Mouse (Mus musculus) embryonic fibroblast, embryonic 13.5 days (primary cell): ENCODE data around the gene Gkap1. TPM values are rescaled to one million over a fixed set of nuclear protein-coding genes. Genes with fewer than 3 reads are reported as not detected.

Source experiments
- H3K27ac ChIP-seq: 2 replicates; pipeline ENCODE4 v1.5.1; 2012; ENCODE audit warnings: low read length, control low read depth, inconsistent platforms; ENCODE audit not compliant: insufficient read depth
- H3K4me1 ChIP-seq: 2 replicates; pipeline ENCODE4 v1.6.1; 2011; ENCODE audit warnings: low read length; ENCODE audit not compliant: control insufficient read depth, insufficient read depth
- H3K4me3 ChIP-seq: 2 replicates; pipeline ENCODE4 v1.5.1; 2011; ENCODE audit warnings: mild to moderate bottlenecking, control low read depth, low read length; ENCODE audit not compliant: insufficient read depth
- CTCF ChIP-seq: IDR thresholded peaks from 2 replicates; pipeline ENCODE4 v1.5.1; 2011; ENCODE audit warnings: mild to moderate bottlenecking, control low read depth, low read length, moderate library complexity, borderline replicate concordance; ENCODE audit not compliant: insufficient read depth
- POLR2A ChIP-seq: IDR thresholded peaks from 2 replicates; pipeline ENCODE4 v1.6.1; 2011; ENCODE audit warnings: low read depth, mild to moderate bottlenecking, control low read depth, low read length, moderate library complexity
- polyA plus RNA-seq: library from polyadenylated mRNA; stranded (reverse); fragments of >200 nt; gene quantifications from 2 replicates; pipeline ENCODE4 v1.2.4, GENCODE M21; 2011; ENCODE audit warnings: low read depth; ENCODE audit not compliant: missing spikeins, insufficient read length

Gene Gkap1
- polyA plus RNA-seq, 1 experiment = 33.9 TPM

GRCm38 (mm10) chr13:58192146-58192545, 83.4 kb downstream of the Gkap1 start:
- TF ChIP-seq POLR2A = no peak
- no peak for TF ChIP-seq CTCF
- Histone ChIP-seq H3K27ac (no peak overlapping the region), H3K4me1 (no peaks in the 10 kb centered on the region), H3K4me3 (no peak overlapping the region)

GRCm38 (mm10) chr13:58191516-58191915, 84.0 kb downstream of the Gkap1 start:
- no peaks in the 10 kb centered on the region for H3K4me1 ChIP-seq
- H3K27ac ChIP-seq = no peak overlapping the region
- no peak overlapping the region for H3K4me3 ChIP-seq
- TF ChIP-seq POLR2A (no peak), CTCF (no peak)

DNA sequence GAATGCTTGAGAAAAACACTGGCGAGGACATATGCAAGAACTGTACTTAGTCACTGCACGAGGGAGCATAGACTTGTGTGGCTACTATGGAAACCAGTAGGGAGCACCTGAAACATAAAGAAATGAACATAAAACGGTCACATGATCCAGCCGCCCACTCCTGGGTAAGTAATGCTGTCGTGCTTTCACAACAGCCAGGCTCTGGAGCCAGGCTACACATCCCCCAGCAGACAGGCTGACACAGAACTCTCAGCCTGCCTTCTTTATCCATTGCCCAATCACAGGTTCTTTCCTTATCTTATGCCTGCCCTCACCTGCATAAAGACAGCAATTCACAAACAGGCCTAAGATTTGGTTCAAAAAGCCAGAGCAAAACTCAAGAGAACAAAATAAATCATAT, 86.0 kb downstream of the Gkap1 start:
- TF ChIP-seq CTCF = no peak
- TF ChIP-seq POLR2A = no peak
- no peak overlapping the region for H3K27ac ChIP-seq
- no peaks in the 10 kb centered on the region for H3K4me1 ChIP-seq
- H3K4me3 ChIP-seq = no peak overlapping the region

DNA sequence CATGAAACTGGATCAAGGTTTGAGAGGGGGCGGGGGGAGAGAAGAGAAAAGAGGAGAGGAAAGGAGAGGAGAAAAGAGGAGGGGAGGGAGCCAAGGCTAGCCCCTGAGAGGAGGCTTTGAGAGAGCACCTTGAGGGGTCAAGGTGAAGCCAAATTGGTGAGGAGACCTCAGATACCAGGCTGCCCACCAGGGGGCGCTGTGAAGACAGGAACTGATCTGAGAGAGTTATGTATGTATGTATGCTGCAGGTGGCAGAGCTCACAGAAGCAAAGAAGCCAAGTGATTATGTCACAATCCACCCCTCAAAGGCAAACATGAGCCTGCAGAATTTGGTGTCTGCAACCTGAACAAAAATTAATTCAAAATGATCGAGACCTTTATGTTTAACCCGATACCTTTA, 87.1 kb downstream of the Gkap1 start:
- no peak overlapping the region for H3K27ac ChIP-seq
- no peak overlapping the region for H3K4me3 ChIP-seq
- peak; percentile 83 for TF ChIP-seq CTCF
- TF ChIP-seq POLR2A = no peak
- no peaks in the 10 kb centered on the region for H3K4me1 ChIP-seq

- no peak overlapping the region for H3K4me3 ChIP-seq
- H3K27ac ChIP-seq = no peak overlapping the region
- H3K4me1 ChIP-seq = no peaks in the 10 kb centered on the region
- TF ChIP-seq POLR2A = no peak
- no peak for TF ChIP-seq CTCF
Measured at GRCm38 (mm10) chr13:58187751-58188150, 87.7 kb downstream of the Gkap1 start.

DNA sequence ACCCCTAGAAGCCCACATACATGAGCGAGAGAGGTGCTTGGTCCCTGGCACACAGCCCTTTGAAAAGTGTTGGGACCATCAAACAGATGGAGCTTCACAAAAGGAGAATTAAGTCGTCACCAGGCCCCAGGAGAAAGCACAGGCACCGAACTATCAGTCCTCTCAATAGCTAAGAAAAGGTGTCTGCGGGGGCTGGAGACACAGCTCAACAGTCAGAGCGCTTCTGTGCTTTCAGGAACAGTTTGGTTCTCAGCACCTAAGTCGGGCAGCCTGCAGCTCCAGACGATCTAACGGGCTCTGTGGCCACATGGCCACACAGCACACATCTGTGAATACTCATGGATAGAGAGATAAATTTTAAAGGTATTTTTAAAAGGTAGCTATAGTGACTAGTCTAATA, 89.2 kb downstream of the Gkap1 start:
- no peak overlapping the region for H3K27ac ChIP-seq
- H3K4me3 ChIP-seq = no peak overlapping the region
- no peak for TF ChIP-seq POLR2A
- no peak for TF ChIP-seq CTCF
- H3K4me1 ChIP-seq = no peaks in the 10 kb centered on the region

DNA sequence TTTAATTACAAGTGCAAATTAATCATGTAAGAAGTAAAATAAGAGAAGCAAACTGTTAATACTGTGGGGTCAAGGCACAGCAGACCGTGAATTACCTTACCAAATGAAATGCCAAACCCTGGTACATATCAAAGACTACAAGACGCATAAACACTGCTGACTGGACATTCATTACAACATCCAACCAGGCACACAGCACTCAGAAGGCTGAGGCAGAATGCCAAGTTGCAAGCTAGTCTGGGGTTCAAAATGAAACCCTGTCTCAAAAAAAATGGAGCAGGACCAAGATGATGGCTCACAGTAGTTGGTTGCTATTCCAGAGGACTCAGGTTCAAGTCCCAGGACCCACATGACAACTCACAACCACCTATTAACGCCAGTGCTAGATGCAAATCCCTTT, 91.4 kb downstream of the Gkap1 start:
- Histone ChIP-seq H3K27ac (no peak overlapping the region), H3K4me1 (no peaks in the 10 kb centered on the region), H3K4me3 (no peak overlapping the region)
- TF ChIP-seq POLR2A (no peak), CTCF (no peak)

Other genes with a start within 250 kb of the Gkap1 start
- 0.43 and 0.53 TPM in 2 replicates for gene Klhl3, start 162.1 kb downstream of the Gkap1 start, polyA plus RNA-seq
- gene Hnrnpa0, start 147.1 kb downstream of the Gkap1 start, polyA plus RNA-seq = 188 and 202 TPM in 2 replicates
- gene Idnk, start 118.0 kb downstream of the Gkap1 start, polyA plus RNA-seq = 20.0 and 27.7 TPM in 2 replicates
- gene Ubqln1, start 60.0 kb downstream of the Gkap1 start, polyA plus RNA-seq = 102 and 103 TPM in 2 replicates
- gene Kif27, start 83.4 kb upstream of the Gkap1 start, polyA plus RNA-seq = 0.15 and 0.44 TPM in 2 replicates
- gene 2210016F16Rik, start 109.5 kb upstream of the Gkap1 start, polyA plus RNA-seq = 17.3 and 19.6 TPM in 2 replicates
- 21.2 and 24.5 TPM in 2 replicates for gene Rmi1, start 126.5 kb upstream of the Gkap1 start, polyA plus RNA-seq
- gene Hnrnpk, start 127.6 kb upstream of the Gkap1 start, polyA plus RNA-seq = 1,418 and 1,755 TPM in 2 replicates